Mouse (Mus musculus): ENCODE measurements around the gene Bola3. TPM values are rescaled to one million over a fixed set of nuclear protein-coding genes. Genes with fewer than 3 reads are reported as not detected.

Bola3 gene
- 10 to 100 TPM; 33.9 to 37.3 TPM for total RNA-seq (2023)

GRCm38 (mm10) chr6:83348873-83349272 is at the start of gene Bola3:
Bola3 (plus strand) TSS chr6:83349147.

GRCm38 (mm10) chr6:83325525-83326393 is 23.2 kb upstream of the Bola3 start, which contains the start of the genes Mthfd2 and Mob1a:
Mthfd2 (minus strand) TSS chr6:83325908.
Mob1a (plus strand) TSS chr6:83326016.

Other genes starting within 250 kb of the Bola3 start
- gene Ccdc142, start 247.5 kb upstream of the Bola3 start, total RNA-seq (2023): 10 to 100 TPM in 1 of 2 experiments, 1 to 10 TPM in 1; 8.4 to 11.3 TPM
- 10 to 100 TPM; 10.5 to 11.2 TPM for gene Gm42688, start 247.5 kb upstream of the Bola3 start, total RNA-seq (2023)
- 10 to 100 TPM; 28.3 to 31.2 TPM for gene Mrpl53, start 240.1 kb upstream of the Bola3 start, total RNA-seq (2023)
- gene Mogs, start 233.7 kb upstream of the Bola3 start, total RNA-seq (2023): 10 to 100 TPM; 53.2 to 53.7 TPM
- 10 to 100 TPM; 34.0 to 41.6 TPM for gene Wbp1, start 227.6 kb upstream of the Bola3 start, total RNA-seq (2023)
- 10 to 100 TPM; 34.1 to 35.9 TPM for gene Ino80b, start 223.7 kb upstream of the Bola3 start, total RNA-seq (2023)
- not detected for gene Rtkn, start 213.7 kb upstream of the Bola3 start, total RNA-seq (2023)
- 1 to 10 TPM in 1 of 2 experiments, under 1 TPM in 1; 0.89 to 1.7 TPM for gene Wdr54, start 192.8 kb upstream of the Bola3 start, total RNA-seq (2023)
- not detected for gene 1700003E16Rik, start 192.7 kb upstream of the Bola3 start, total RNA-seq (2023)
- 100 to 1,000 TPM; 117 to 120 TPM for gene Dctn1, start 183.2 kb upstream of the Bola3 start, total RNA-seq (2023)
- not detected for gene Slc4a5, start 129.3 kb upstream of the Bola3 start, total RNA-seq (2023)
- 10 to 100 TPM; 42.1 to 52.4 TPM for gene Mthfd2, start 23.2 kb upstream of the Bola3 start, total RNA-seq (2023)
- gene Mob1a, start 23.1 kb upstream of the Bola3 start, total RNA-seq (2023): 100 to 1,000 TPM; 113 to 127 TPM
- gene Tet3, start 109.9 kb downstream of the Bola3 start, total RNA-seq (2023): 100 to 1,000 TPM; 158 to 168 TPM
- gene Dguok, start 157.8 kb downstream of the Bola3 start, total RNA-seq (2023): 10 to 100 TPM; 49.1 to 52.2 TPM
- 1 to 10 TPM; 1.1 to 1.2 TPM for gene Actg2, start 187.1 kb downstream of the Bola3 start, total RNA-seq (2023)
- gene Stambp, start 223.6 kb downstream of the Bola3 start, total RNA-seq (2023): 10 to 100 TPM; 21.1 to 21.8 TPM

Data from T-cell, adult 66 days (primary cell).